Mouse (Mus musculus): ENCODE results near the gene Atad2b.
"Not testable (repeated sequence)": the region's sequence is repeated elsewhere in the genome, so short reads cannot be mapped to it uniquely, and the experiment has no call there.

Gene Atad2b

DNA sequence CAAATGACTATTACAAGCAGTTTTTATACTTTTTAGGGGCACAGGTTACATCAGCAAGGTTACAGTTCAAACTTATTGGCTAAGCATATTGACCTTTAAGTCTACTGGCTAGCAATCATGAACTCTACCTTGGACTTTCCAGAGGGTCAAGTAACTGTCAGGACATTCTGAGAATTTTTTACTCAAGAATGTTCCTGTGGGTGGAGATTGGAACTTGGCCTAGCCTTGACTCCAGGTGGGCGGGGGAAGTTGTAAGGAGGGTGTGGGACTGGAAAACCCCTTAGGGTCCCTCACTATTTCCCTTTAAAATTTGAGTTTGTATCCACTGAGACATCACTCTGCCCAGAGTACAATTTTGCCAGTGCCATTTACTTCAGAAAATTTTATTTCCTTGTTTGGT is 6.7 kb upstream of the Atad2b start:
- not testable (repeated sequence) for DNase-seq (ENCODE audit: low spot score)

DNA sequence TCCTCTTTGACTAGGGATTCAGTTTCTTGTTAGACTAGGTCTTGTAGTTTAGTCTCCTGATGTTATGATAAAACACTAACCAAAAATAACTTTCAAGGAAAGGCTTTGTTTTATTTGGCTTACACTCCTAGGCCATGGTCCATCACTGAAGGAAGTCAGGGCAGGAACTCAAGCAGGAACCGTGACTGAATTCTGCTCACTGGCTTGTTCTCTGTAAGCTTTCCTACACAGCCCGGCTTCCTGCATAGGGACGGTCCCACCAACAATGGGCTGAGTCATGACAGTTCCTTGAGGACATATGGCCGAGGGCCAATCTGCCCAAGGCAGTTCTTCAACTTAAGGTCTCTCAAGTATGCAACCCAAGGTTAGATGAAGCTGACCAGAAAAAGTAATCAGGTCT is 5.4 kb upstream of the Atad2b start:
- DNase-seq (ENCODE audit: low spot score) = no peak

DNA sequence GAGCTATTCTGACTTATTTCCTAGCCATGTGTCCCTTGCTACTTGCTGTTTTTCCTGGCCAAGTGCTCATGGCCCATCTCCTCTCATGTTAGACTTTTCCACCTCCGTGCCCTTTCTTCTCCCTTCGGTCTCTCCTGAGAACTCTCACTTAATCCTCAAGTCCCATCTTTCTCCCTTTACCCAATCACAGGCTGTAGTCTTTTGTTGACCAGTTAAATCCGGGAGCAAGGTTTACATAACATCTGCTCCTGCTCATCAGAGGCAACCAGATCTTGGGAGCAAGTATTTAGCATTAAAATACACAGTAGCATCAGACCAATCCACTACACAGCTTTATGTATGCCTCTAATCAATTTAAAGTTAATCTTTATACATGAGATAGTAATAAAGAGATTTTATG is 2.7 kb upstream of the Atad2b start:
- DNase-seq (ENCODE audit: low spot score) = no peak

DNA sequence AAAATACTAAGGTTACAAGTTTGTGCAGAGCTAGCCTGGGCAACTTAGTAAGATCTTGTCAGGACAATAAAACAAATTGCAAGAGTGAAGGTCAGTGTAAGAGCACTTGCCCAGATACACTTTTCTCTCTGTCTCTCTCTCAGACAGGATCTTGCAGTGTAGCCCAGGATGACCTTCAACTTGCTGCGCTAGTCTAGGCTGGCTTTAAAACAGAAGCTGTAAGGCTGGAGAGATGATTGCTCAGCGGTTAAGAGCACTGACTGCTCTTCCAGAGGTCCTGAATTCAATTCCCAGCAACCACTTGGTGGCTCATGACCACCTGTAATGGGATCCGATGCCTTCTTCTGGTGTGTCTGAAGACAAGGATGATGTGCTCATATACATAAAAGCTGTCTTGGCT is 2.2 kb upstream of the Atad2b start:
- DNase-seq (ENCODE audit: low spot score) = no peak

DNA sequence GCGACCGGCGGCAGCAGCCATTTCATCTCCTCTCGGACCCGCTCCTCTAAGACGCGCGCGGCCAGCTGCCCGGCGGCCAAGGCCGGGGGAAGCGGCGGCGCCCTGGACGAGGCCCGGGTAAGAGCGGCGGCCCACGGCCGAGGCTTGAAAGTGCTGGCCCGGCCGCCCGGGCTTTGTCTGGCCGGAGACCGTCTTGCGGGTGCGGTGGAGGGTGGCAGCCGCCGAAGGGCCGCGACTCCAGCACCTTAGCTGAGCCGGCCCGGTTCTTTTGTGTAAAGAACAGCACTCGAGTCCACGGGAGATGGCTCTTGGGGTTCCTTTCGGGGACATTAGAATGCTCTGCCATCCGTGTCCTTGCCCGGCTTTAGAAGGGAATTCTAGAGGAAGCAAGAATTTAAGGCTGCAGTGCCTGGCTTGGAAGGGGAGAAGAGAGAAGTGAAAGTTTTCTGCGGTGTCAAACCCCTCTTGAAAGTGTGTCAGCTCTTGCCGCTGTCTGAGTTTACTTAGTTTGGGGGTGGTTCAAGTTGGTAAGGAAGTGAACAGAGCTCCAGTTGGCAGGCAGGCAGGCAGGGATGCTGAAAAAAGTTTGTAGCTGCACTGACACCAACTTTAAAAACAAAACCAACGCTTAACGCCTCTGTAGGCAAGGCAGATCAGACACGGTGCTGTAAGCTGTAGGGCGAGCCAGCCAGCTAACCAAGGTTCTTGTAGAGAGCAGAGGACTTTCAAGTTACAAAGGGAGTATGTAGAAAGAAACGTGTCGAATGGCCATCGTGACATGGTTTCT is 845 bp downstream of the Atad2b start:
- peak; percentile 68 for DNase-seq (ENCODE audit: low spot score)

DNA sequence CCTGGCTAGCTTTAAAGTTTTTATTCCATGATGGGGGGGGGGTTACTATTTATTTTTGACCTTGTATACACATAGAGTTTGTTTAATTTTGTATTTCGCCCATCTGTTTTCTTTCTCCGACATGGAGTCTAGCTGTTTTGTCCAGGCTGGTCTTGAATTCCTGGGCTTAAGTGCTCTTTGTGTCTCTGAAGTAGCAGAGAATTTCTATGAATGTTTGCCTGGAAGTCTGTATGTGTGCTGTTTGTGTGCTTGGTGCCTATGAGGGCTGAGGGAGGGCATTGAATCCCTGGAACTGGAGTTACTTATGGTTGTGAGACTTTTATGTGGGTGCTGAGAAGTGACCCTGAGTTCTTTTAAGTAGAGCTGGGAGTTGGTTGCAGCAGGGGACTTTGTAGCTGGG is 11.0 kb downstream of the Atad2b start:
- DNase-seq (ENCODE audit: low spot score) = no peak

DNA sequence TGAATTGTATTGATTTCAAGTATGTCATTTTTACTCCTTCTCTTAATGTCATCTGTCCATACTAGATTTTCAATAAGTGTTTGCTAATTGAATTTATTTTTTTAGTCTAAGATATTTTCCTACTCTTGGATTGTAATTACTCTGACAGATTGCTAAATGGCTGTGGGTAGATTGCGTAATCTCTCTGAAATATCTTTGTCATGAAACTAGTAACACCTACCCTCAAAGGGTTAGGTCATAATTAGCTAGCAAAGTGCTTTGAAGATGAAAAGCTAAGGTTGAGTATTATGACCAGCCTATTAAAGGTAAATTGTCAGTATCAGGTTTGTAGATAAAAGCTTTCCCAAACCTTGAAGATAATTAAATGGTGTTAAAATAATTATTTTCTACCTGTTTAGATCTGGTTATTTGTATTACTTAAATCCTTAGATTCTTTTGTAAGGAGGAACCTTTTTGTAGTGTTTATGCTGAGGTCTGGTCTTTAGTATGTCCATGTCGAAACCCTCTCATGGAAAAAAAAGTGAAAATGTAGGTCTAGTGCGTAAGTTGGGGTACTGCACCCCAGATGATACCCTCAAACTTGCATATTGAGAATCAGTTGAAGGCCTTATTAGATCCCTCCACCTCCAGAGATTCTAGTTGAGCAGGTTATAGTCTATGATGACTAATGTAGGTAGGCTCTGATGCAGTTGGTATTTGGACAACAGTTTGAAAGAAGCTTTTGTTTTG is 13.8 kb downstream of the Atad2b start:
- no peak for DNase-seq (ENCODE audit: low spot score)

DNA sequence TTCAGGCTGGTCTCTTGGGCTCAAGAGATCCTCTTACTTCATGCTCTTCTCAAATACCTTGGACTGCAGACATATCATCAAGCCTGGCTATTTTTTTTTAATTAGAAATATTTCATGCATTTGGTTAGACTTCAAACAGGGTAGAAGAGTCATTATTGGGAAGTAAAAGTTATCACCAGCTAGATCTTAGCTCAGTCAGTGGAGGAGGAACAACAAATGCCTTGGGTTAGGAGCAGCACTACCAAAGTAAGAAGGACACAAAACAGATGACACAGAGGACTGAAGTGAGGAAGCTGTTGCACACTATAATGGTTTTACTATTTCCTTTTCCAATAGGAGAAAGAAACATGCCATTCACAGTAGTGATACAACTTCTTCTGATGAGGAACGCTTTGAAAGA is 35.1 kb downstream of the Atad2b start:
- DNase-seq (ENCODE audit: low spot score) = no peak

DNA sequence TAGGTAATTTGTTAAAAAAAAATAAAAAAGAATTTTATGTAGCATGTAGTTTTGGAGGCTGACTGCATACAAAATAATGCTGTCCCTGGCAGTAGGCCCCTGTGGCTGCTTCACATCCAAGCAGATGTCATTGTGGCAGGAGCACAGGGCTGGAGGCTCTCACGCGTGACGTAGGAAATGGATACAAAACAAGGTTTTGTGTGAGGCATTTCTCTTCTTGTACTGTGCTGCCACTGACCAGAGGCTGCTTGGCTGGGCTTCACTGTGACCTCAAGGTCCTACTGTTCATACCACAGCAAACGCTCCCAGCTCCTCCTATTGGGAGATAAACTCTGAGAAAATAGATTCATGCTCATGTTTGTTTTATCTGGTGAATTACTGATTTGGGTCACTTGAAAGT is 36.0 kb downstream of the Atad2b start:
- DNase-seq (ENCODE audit: low spot score) = no peak

DNA sequence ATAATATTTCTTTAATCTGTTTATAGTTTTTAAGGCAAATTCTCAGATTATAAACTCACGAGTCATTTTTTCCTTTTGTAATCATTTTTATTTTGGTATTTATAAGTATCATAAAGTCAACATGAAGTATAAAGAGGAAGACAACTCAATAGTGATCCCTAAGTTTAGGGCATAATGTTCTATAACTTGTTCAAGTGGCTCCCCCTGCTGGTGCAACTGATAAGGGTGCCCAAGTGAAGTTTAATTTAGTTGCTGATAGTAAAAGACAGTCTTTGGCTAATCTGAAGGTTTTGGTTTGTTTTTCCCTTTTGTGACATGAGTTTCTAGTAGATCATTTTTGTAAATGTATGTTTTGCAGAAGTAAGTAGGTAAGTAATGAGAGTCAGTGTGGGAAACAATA is 55.8 kb downstream of the Atad2b start:
- DNase-seq (ENCODE audit: low spot score) = peak; percentile 84

DNA sequence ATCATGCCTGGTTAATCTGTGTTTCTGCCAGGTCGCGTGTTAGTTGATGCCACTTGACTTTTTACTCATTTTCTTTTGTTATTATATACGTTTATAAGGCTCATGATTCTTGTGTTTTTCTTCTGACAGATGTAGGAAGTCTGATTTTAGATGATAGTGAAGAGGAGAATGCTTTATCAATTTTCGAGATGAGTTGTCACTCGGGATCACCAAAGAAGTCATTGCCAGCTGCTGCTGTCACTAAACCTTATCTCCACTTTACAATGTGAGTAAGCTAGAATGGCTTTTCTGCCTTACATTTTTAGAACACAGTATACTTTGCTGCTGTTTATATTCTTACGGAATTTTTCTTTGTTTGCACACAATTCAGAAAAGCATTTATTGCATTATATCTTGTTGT is 61.2 kb downstream of the Atad2b start:
- DNase-seq (ENCODE audit: low spot score) = no peak

DNA sequence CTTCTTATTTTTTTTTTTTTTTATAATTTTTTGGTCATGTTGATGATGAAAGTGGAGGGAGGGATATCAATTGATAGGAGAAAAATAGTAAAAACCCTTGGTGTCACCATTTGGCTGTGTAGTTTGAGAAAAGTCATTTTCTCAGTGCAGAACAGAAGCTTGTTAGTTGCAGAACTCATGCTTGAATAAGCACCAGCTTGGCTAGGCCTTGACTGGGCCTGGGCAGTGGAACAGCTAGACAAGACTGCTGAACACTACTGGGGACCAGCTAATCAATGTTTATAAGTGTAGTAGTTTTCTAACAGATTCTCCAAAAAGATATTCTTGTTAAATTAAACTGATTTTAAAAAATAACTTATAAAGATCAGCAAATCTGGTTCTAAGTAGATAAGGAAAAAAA is 79.8 kb downstream of the Atad2b start:
- no peak for DNase-seq (ENCODE audit: low spot score)

DNA sequence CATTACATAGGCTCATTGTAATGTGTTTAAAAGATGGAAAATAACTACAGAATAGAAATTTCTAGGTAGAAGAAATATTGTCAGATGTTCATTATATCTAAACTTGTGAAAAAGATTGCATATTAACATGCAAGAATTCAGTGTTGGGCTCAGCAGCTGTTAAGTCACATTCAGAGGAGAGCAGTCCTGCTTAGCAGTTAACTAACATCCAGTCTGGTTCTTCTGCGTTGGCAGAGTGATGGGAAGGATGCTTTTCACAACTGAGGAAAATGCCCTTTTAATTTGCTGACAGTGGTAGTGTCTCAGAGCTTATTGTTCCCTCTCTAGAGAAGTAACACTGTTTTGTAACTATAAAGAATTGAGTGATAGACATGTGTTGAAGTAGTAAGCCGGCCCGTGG is 88.2 kb downstream of the Atad2b start:
- DNase-seq (ENCODE audit: low spot score) = no peak

DNA sequence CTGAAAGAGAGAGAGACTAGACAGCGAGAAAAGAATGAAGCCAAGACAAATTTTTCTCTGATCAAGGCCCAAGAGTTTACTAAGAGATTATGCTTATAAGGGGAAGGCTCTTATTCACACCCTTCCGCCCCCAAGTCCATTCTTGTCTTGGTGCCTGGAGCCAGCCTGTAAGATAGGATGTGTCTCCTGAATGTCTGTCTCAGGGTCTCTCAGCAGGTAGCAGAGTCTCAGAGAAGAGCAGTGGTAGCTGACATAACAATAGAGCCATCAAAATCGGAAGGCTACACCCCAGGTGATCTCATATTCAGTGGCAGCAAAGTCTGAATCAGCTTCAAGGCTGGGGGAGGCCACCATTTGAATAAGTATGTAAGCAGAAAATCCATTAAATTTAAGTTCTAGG is 88.6 kb downstream of the Atad2b start:
- not testable (repeated sequence) for DNase-seq (ENCODE audit: low spot score)

DNA sequence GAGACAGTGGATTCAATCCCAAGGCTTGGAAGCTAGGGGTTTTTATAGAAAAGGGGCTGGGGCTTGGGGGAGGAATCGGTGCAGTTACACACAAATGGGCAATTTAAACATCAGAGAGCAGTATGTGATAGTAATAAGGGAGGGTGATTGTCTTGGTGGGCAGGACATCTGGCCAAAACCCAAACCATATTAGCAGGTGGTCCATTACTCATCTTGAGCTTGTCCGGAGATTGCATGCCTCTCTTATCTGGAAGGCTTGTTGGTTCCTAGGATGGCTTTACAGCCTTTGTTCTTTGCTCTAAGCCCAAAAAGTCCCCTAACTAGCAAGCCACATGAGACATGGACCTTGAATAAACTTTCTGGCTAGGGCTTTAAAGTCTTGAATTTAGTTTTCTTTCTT is 91.5 kb downstream of the Atad2b start:
- not testable (repeated sequence) for DNase-seq (ENCODE audit: low spot score)

DNA sequence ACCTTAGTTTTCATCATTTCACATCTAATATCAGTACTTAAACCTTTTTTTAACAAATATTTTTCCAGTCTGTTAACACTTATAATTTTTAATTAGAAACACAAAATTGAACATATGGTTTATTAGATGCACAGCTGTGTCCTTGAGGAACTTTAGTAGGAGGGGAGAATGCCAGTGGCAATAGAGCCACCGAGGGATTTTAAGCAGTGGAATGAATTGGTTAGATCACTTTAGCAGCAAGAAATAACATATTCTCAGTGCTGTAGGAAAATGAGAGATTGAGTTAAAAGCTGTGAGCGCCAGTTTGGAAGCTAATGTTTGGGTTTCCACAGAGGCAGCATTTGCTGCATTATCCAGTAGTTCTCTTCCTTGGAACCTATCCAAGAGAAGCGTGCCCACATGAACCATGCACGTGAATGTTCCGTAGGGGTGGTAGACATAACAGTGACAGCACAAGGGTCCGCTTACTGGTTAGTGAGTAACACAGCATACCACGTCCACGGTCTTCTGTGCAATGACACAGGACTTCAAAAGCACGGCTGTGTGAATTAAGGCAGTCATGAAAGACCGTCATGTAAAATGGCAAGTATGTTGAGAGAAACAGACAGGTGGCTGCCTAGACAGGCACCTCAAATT is 108.2 kb downstream of the Atad2b start:
- DNase-seq (ENCODE audit: low spot score) = no peak

DNA sequence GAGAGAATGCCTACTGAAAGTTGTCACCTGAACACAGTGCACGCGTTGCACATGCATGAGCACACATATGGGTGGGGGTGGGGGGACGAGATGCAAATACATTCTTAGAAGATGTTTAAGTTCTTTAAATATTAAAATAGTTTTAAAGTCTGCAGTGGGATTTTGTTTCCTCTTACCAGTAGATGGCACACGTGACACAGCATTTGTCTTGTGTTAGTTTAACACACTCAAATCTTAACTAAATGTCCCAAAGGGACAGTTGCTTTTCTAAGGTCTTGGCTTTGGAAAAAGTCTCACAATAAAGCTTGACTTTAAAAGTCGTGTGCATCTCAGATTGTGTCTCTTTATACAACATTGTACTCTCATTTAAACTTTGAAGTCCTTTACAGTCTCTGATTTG is 111.9 kb downstream of the Atad2b start:
- DNase-seq (ENCODE audit: low spot score) = no peak

DNA sequence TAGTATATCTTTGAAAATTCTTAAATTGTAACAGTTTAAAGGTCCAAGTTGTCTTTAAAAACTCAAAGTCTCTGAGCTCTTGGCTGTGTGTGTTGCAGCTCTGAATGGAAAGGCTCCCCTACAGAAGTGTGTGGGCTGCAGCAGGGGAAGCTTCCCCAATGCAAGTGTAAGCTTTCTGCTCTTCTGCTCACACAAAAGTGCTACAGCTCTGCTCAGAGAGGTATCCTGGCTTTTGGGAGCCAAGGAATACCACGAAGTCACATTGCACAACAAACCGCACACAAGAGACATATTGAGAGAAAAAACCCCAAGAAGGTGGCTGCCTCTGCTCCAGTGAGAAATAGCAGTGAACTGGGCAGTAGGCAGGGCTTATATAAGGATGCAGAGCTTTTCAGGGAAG is 120.9 kb downstream of the Atad2b start:
- DNase-seq (ENCODE audit: low spot score) = no peak

DNA sequence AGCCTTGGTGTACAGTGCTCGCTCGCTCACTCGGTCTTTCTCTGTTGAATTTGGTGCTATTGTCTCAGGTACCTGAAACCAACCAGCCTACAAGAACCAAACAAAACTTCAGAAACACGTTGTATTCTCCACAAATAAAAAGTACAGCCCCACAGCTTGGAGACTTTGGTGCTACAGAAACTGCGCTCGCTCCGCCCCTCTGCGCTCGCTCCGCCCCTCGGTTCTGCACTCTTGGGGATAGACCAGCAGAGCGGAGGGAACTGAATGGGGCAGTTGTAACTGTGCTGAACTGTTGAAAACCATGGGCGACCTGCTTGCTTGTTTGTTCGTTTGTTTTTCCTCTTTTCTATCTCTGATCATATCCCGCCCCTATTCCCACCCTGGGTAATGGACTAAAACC is 127.0 kb downstream of the Atad2b start:
- DNase-seq (ENCODE audit: low spot score) = no peak

DNA sequence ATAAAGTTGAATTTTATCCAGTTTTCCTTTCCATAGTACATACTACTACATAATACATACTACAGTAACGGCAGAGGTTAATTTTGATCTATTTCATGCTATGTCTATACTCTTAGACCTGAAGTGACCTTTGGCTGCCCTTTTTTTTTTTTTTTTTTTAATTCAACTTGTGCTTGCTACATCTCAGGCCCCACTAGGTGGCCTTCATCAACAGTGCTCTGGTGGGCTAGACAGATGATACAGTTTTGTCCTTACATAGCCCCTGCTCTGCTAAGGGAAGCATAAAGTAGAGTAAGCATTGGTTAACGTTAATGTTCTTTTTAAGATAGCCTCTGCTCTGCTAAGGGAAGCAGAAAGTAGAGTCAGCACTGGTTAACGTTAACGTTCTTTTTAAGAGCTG is 131.0 kb downstream of the Atad2b start:
- DNase-seq (ENCODE audit: low spot score) = no peak

DNA sequence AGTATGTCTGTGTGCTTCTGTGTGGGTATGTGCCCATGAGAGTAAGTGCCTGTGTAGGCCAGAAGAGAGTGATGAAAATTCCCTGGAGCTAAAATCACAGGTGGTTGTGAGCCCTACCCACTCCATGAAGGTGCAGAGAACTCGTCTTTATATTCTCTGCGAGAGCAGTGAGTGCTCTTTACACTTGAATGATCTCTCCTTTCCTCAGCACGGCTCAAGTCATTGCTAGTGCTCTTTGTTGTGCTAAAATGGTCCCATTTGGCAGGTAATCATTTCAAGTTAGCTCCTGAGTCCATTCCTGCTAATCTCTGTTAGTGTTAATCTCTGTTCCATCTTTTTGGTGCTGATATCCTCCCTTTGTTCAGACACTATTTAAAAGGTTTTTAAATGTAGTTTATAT is 150.4 kb downstream of the Atad2b start:
- no peak for DNase-seq (ENCODE audit: low spot score)

DNA sequence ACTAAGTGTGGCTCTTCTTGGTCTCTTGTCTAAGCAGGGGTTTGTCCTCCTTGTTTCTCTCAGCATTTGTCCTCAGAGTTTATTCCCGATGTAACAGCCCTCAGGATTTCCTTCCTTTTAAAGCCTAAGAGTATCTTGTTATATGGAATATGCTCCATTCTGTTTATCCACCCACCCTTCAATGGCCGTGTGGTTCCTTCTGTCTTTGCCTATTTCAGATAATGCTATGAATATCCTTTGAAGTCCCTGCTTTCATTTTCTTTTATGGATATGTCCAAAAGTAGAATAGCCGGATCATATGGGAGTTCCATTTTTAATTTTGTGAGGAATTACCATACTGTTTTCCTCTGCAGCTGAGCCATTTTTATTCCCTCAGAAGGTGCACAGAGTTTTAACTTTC is 153.0 kb downstream of the Atad2b start:
- no peak for DNase-seq (ENCODE audit: low spot score)

DNA sequence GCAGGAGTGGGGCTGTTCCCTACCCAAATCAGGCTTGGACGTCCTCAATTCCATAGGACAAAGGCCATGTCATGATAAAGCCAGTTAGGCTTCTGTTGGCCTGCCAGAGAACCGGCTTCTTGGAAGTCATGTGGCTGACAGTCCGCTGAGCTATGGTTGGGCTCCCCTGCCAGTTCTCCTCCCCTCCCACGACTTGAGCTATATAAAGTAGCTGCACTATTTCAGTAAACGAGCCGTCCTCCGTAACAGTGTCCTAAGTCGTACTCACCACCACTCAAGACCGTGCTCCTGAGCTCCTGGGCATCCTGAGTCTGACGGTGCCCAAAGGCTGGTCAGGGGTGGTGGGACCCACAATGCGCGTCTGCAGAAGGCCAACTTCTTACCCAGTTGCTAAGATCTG is 156.0 kb downstream of the Atad2b start:
- no peak for DNase-seq (ENCODE audit: low spot score)
